Mouse (Mus musculus): ENCODE measurements at regions not wholly inside any gene's neighbourhood (a gene's known extent, or its start where the extent isn't known, plus 50 kb on each side); places are given as distances from the start of the nearest gene placed in this dataset.

GRCm38 (mm10) chr12:49758391-49758790 is 373.4 kb downstream of the Gm43517 start:
- ATAC-seq (ENCODE audit: low FRiP score, low read depth) (no peak), DNase-seq (ENCODE audit: low spot score) (no peak)
- Histone ChIP-seq H3K27me3 (ENCODE audit: control insufficient read depth, insufficient read depth, low read length) (no peaks in the 10 kb centered on the region), H3K9ac (ENCODE audit: low read depth, low read length, severe bottlenecking) (no peak overlapping the region), H3K4me2 (replicated peaks; ENCODE audit: low read depth, low read length, severe bottlenecking) (no peak overlapping the region), H3K27ac (replicated peaks; ENCODE audit: low read depth, low read length) (no peak overlapping the region), H3K9me3 (ENCODE audit: control insufficient read depth, low read length) (no peaks in the 10 kb centered on the region), H3K4me3 (replicated peaks; ENCODE audit: low read length) (no peak overlapping the region), H3K36me3 (ENCODE audit: control insufficient read depth, insufficient read depth, low read length) (no peaks in the 10 kb centered on the region), H3K4me1 (ENCODE audit: control insufficient read depth, insufficient read depth, low read length) (no peaks in the 10 kb centered on the region)
- WGBS = 78% methylated on average over 4 of the region's 4 CpGs
- no peak for TF ChIP-seq POLR2A (IDR thresholded peaks at IDR 0.05; ENCODE audit: borderline replicate concordance, extremely low read depth, insufficient read depth, insufficient read length)

GRCm38 (mm10) chr12:49764541-49764940 is 379.6 kb downstream of the Gm43517 start:
- TF ChIP-seq POLR2A (IDR thresholded peaks at IDR 0.05; ENCODE audit: borderline replicate concordance, extremely low read depth, insufficient read depth, insufficient read length) = no peak
- Histone ChIP-seq H3K4me2 (replicated peaks; ENCODE audit: low read depth, low read length, severe bottlenecking) (no peak overlapping the region), H3K9me3 (ENCODE audit: control insufficient read depth, low read length) (no peaks in the 10 kb centered on the region), H3K9ac (ENCODE audit: low read depth, low read length, severe bottlenecking) (no peak overlapping the region), H3K27me3 (ENCODE audit: control insufficient read depth, insufficient read depth, low read length) (no peaks in the 10 kb centered on the region), H3K27ac (replicated peaks; ENCODE audit: low read depth, low read length) (no peak overlapping the region), H3K36me3 (ENCODE audit: control insufficient read depth, insufficient read depth, low read length) (no peaks in the 10 kb centered on the region), H3K4me1 (ENCODE audit: control insufficient read depth, insufficient read depth, low read length) (no peaks in the 10 kb centered on the region), H3K4me3 (replicated peaks; ENCODE audit: low read length) (no peak overlapping the region)
- WGBS = 71% methylated on average over 2 of the region's 2 CpGs
- ATAC-seq (ENCODE audit: low FRiP score, low read depth) (no peak), DNase-seq (ENCODE audit: low spot score) (no peak)

- Histone ChIP-seq H3K27ac (replicated peaks; ENCODE audit: low read depth, low read length) (no peak overlapping the region), H3K36me3 (ENCODE audit: control insufficient read depth, insufficient read depth, low read length) (no peaks in the 10 kb centered on the region), H3K4me3 (replicated peaks; ENCODE audit: low read length) (no peak overlapping the region), H3K27me3 (ENCODE audit: control insufficient read depth, insufficient read depth, low read length) (no peaks in the 10 kb centered on the region), H3K9me3 (ENCODE audit: control insufficient read depth, low read length) (no peaks in the 10 kb centered on the region), H3K4me1 (ENCODE audit: control insufficient read depth, insufficient read depth, low read length) (no peaks in the 10 kb centered on the region), H3K9ac (ENCODE audit: low read depth, low read length, severe bottlenecking) (no peak overlapping the region), H3K4me2 (replicated peaks; ENCODE audit: low read depth, low read length, severe bottlenecking) (no peak overlapping the region)
- DNase-seq (ENCODE audit: low spot score) (no peak), ATAC-seq (ENCODE audit: low FRiP score, low read depth) (no peak)
- WGBS = 86% methylated on average over 1 of the region's 1 CpGs
- no peak for TF ChIP-seq POLR2A (IDR thresholded peaks at IDR 0.05; ENCODE audit: borderline replicate concordance, extremely low read depth, insufficient read depth, insufficient read length)
Observed at GRCm38 (mm10) chr12:49808341-49808740, 423.4 kb downstream of the Gm43517 start.

- Histone ChIP-seq H3K9me3 (ENCODE audit: control insufficient read depth, low read length) (no peaks in the 10 kb centered on the region), H3K27me3 (ENCODE audit: control insufficient read depth, insufficient read depth, low read length) (no peaks in the 10 kb centered on the region), H3K4me2 (replicated peaks; ENCODE audit: low read depth, low read length, severe bottlenecking) (no peak overlapping the region), H3K9ac (ENCODE audit: low read depth, low read length, severe bottlenecking) (no peak overlapping the region), H3K36me3 (ENCODE audit: control insufficient read depth, insufficient read depth, low read length) (no peaks in the 10 kb centered on the region), H3K4me3 (replicated peaks; ENCODE audit: low read length) (no peak overlapping the region), H3K4me1 (ENCODE audit: control insufficient read depth, insufficient read depth, low read length) (no peaks in the 10 kb centered on the region), H3K27ac (replicated peaks; ENCODE audit: low read depth, low read length) (no peak overlapping the region)
- DNase-seq (ENCODE audit: low spot score) (no peak), ATAC-seq (ENCODE audit: low FRiP score, low read depth) (no peak)
- WGBS = 70% methylated on average over 3 of the region's 3 CpGs
- no peak for TF ChIP-seq POLR2A (IDR thresholded peaks at IDR 0.05; ENCODE audit: borderline replicate concordance, extremely low read depth, insufficient read depth, insufficient read length)
Observed at GRCm38 (mm10) chr12:49814653-49815052, 429.7 kb downstream of the Gm43517 start.

- Histone ChIP-seq H3K4me2 (replicated peaks; ENCODE audit: low read depth, low read length, severe bottlenecking) (no peak overlapping the region), H3K9ac (ENCODE audit: low read depth, low read length, severe bottlenecking) (no peak overlapping the region), H3K9me3 (ENCODE audit: control insufficient read depth, low read length) (no peaks in the 10 kb centered on the region), H3K36me3 (ENCODE audit: control insufficient read depth, insufficient read depth, low read length) (no peaks in the 10 kb centered on the region), H3K4me3 (replicated peaks; ENCODE audit: low read length) (no peak overlapping the region), H3K4me1 (ENCODE audit: control insufficient read depth, insufficient read depth, low read length) (no peaks in the 10 kb centered on the region), H3K27ac (replicated peaks; ENCODE audit: low read depth, low read length) (no peak overlapping the region), H3K27me3 (ENCODE audit: control insufficient read depth, insufficient read depth, low read length) (no peaks in the 10 kb centered on the region)
- TF ChIP-seq POLR2A (IDR thresholded peaks at IDR 0.05; ENCODE audit: borderline replicate concordance, extremely low read depth, insufficient read depth, insufficient read length) = no peak
- no peak for DNase-seq (ENCODE audit: low spot score)
- ATAC-seq (ENCODE audit: low FRiP score, low read depth) = no peak
- WGBS = 85% methylated on average over 3 of the region's 3 CpGs
Observed at GRCm38 (mm10) chr12:49827769-49828168, 442.8 kb downstream of the Gm43517 start.

- Histone ChIP-seq H3K9ac (ENCODE audit: low read depth, low read length, severe bottlenecking) (no peak overlapping the region), H3K36me3 (ENCODE audit: control insufficient read depth, insufficient read depth, low read length) (no peaks in the 10 kb centered on the region), H3K4me3 (replicated peaks; ENCODE audit: low read length) (no peak overlapping the region), H3K27me3 (ENCODE audit: control insufficient read depth, insufficient read depth, low read length) (no peaks in the 10 kb centered on the region), H3K27ac (replicated peaks; ENCODE audit: low read depth, low read length) (no peak overlapping the region), H3K4me1 (ENCODE audit: control insufficient read depth, insufficient read depth, low read length) (no peaks in the 10 kb centered on the region), H3K9me3 (ENCODE audit: control insufficient read depth, low read length) (no peaks in the 10 kb centered on the region), H3K4me2 (replicated peaks; ENCODE audit: low read depth, low read length, severe bottlenecking) (no peak overlapping the region)
- DNase-seq (ENCODE audit: low spot score) (no peak), ATAC-seq (ENCODE audit: low FRiP score, low read depth) (no peak)
- no peak for TF ChIP-seq POLR2A (IDR thresholded peaks at IDR 0.05; ENCODE audit: borderline replicate concordance, extremely low read depth, insufficient read depth, insufficient read length)
- WGBS = 82% methylated on average over 4 of the region's 4 CpGs
Observed at GRCm38 (mm10) chr12:49828553-49828952, 443.6 kb downstream of the Gm43517 start.

Data from limb, embryonic 14.5 days (tissue).